Mouse (Mus musculus) limb, embryonic 11.5 days (tissue): ENCODE measurements around the gene Arl6ip5. TPM values are rescaled to one million over a fixed set of nuclear protein-coding genes. Genes with fewer than 3 reads are reported as not detected.

Source experiments
- ATAC-seq: fragments of 200-750 bp; cut with Nextera tagmentation; 2 replicates; pipeline ENCODE4 v1.8.0; 2017; ENCODE audit warnings: low read depth; ENCODE audit not compliant: insufficient number of reproducible peaks, low FRiP score, low TSS enrichment
- DNase-seq: peaks from one replicate; pipeline ENCODE4 v3.0.0-alpha.2; 2015; ENCODE audit warnings: low spot score
- H3K27ac ChIP-seq: fragments of 300-500 bp; sonication (generic); replicated peaks from 2 replicates; pipeline ENCODE4 v1.5.1; 2014; ENCODE audit warnings: low read depth, mild to moderate bottlenecking, low read length
- H3K27me3 ChIP-seq: fragments of 300-500 bp; sonication (generic); 2 replicates; pipeline ENCODE4 v1.6.1; 2014; ENCODE audit warnings: mild to moderate bottlenecking, low read length, mixed read lengths; ENCODE audit not compliant: control insufficient read depth, insufficient read depth
- H3K36me3 ChIP-seq: fragments of 300-500 bp; sonication (generic); 2 replicates; pipeline ENCODE4 v1.6.1; 2014; ENCODE audit warnings: mild to moderate bottlenecking, low read length, moderate library complexity, mixed read lengths; ENCODE audit not compliant: control insufficient read depth, insufficient read depth
- H3K4me1 ChIP-seq: fragments of 300-500 bp; sonication (generic); 2 replicates; pipeline ENCODE4 v1.6.1; 2014; ENCODE audit warnings: low read length, mixed read lengths; ENCODE audit not compliant: control insufficient read depth, insufficient read depth
- H3K4me2 ChIP-seq: fragments of 300-500 bp; sonication (generic); 2 replicates; pipeline ENCODE4 v1.6.1; 2014; ENCODE audit warnings: low read depth, mild to moderate bottlenecking, moderate library complexity; ENCODE audit not compliant: severe bottlenecking
- H3K4me3 ChIP-seq: fragments of 300-500 bp; sonication (generic); 2 replicates; pipeline ENCODE4 v1.5.1; 2014; ENCODE audit warnings: low read depth, low read length
- H3K9ac ChIP-seq: fragments of 300-500 bp; sonication (generic); 2 replicates; pipeline ENCODE4 v1.6.1; 2014; ENCODE audit warnings: mild to moderate bottlenecking, low read length
- H3K9me3 ChIP-seq: fragments of 300-500 bp; sonication (generic); 2 replicates; pipeline ENCODE4 v1.6.1; 2016; ENCODE audit warnings: low read length; ENCODE audit not compliant: control insufficient read depth
- WGBS: fragments of 180-500 bp; shearing (Covaris S2); extraction: QIAGEN DNeasy Blood & Tissue Kit; methylation state at CpG from one replicate; pipeline ENCODE4 v1.1.7; 2014; 5-methylcytosine and 5-hydroxymethylcytosine counted together
- polyA plus RNA-seq: library from polyadenylated mRNA; unstranded; fragments of >200 nt; fragmentation: Nextera tagmentation; extraction: Ambion mirVana; gene quantifications from 2 replicates; pipeline ENCODE4 v1.2.1, GENCODE M21; 2014

Arl6ip5 gene
- polyA plus RNA-seq, 1 experiment from 2014 or later: 30.4 TPM

- no peak overlapping the region for H3K4me2 ChIP-seq
- H3K4me3 ChIP-seq: no peak overlapping the region
- H3K4me1 ChIP-seq: no peaks in the 10 kb centered on the region
- no peak overlapping the region for H3K9ac ChIP-seq
- H3K36me3 ChIP-seq: 0 out of 2 replicates have a peak, but pooled peaks cover 2% of the 10 kb centered on the region
- H3K9me3 ChIP-seq: no peaks in the 10 kb centered on the region
- H3K27me3 ChIP-seq: no peaks in the 10 kb centered on the region
- no peak overlapping the region for H3K27ac ChIP-seq
- ATAC-seq (no peak), DNase-seq (no peak)
- WGBS: 94% methylated on average over 9 of the region's 9 CpGs
These were observed 16.8 kb downstream of the Arl6ip5 start for GRCm38 (mm10) chr6:97227067-97227847.

GRCm38 (mm10) chr6:97234911-97235668, 24.6 kb downstream of the Arl6ip5 start:
- ATAC-seq (no peak), DNase-seq (no peak)
- Histone ChIP-seq H3K9me3 (no peaks in the 10 kb centered on the region), H3K27ac (no peak overlapping the region), H3K36me3 (no peaks in the 10 kb centered on the region), H3K9ac (no peak overlapping the region), H3K4me3 (no peak overlapping the region), H3K4me2 (no peak overlapping the region), H3K27me3 (no peaks in the 10 kb centered on the region), H3K4me1 (no peaks in the 10 kb centered on the region)
- 87% methylated on average over 7 of the region's 7 CpGs for WGBS

- no peak for ATAC-seq
- no peaks in the 10 kb centered on the region for H3K36me3 ChIP-seq
- 74% methylated on average over 5 of the region's 5 CpGs for WGBS
These were observed 25.6 kb downstream of the Arl6ip5 start for GRCm38 (mm10) chr6:97236088-97236487.

GRCm38 (mm10) chr6:97239360-97239759, 28.9 kb downstream of the Arl6ip5 start:
- WGBS: 88% methylated on average over 6 of the region's 6 CpGs
- no peaks in the 10 kb centered on the region for H3K27me3 ChIP-seq

More at GRCm38 (mm10) chr6:97236088-97236487, 25.6 kb downstream of the Arl6ip5 start:
- Histone ChIP-seq H3K4me2 (no peak overlapping the region), H3K27me3 (no peaks in the 10 kb centered on the region), H3K9ac (no peak overlapping the region), H3K4me3 (no peak overlapping the region), H3K4me1 (no peaks in the 10 kb centered on the region), H3K27ac (no peak overlapping the region), H3K9me3 (no peaks in the 10 kb centered on the region)
- no peak for DNase-seq

GRCm38 (mm10) chr6:97240092-97240491, 29.6 kb downstream of the Arl6ip5 start:
- no peaks in the 10 kb centered on the region for H3K9me3 ChIP-seq
- no peaks in the 10 kb centered on the region for H3K36me3 ChIP-seq
- H3K4me3 ChIP-seq: no peak overlapping the region
- H3K27ac ChIP-seq: no peak overlapping the region
- H3K27me3 ChIP-seq: no peaks in the 10 kb centered on the region
- no peak overlapping the region for H3K4me2 ChIP-seq
- WGBS: 91% methylated on average over 5 of the region's 5 CpGs
- no peak overlapping the region for H3K9ac ChIP-seq
- ATAC-seq: no peak
- no peaks in the 10 kb centered on the region for H3K4me1 ChIP-seq
- no peak for DNase-seq

More at GRCm38 (mm10) chr6:97239360-97239759, 28.9 kb downstream of the Arl6ip5 start:
- DNase-seq (no peak), ATAC-seq (no peak)
- no peaks in the 10 kb centered on the region for H3K9me3 ChIP-seq
- no peak overlapping the region for H3K9ac ChIP-seq
- H3K4me3 ChIP-seq: no peak overlapping the region
- H3K27ac ChIP-seq: no peak overlapping the region
- no peaks in the 10 kb centered on the region for H3K36me3 ChIP-seq
- H3K4me2 ChIP-seq: no peak overlapping the region
- H3K4me1 ChIP-seq: no peaks in the 10 kb centered on the region

GRCm38 (mm10) chr6:97242522-97242921, 32.0 kb downstream of the Arl6ip5 start:
- Histone ChIP-seq H3K9me3 (no peaks in the 10 kb centered on the region), H3K27ac (no peak overlapping the region), H3K27me3 (no peaks in the 10 kb centered on the region), H3K4me1 (no peaks in the 10 kb centered on the region), H3K4me2 (no peak overlapping the region), H3K36me3 (no peaks in the 10 kb centered on the region), H3K9ac (no peak overlapping the region), H3K4me3 (no peak overlapping the region)
- 90% methylated on average over 4 of the region's 4 CpGs for WGBS
- DNase-seq (no peak), ATAC-seq (no peak)

- Histone ChIP-seq H3K36me3 (no peaks in the 10 kb centered on the region), H3K27ac (no peak overlapping the region), H3K4me2 (no peak overlapping the region), H3K9ac (no peak overlapping the region), H3K4me3 (no peak overlapping the region), H3K9me3 (no peaks in the 10 kb centered on the region), H3K4me1 (no peaks in the 10 kb centered on the region), H3K27me3 (no peaks in the 10 kb centered on the region)
- ATAC-seq (no peak), DNase-seq (no peak)
These were observed 34.7 kb downstream of the Arl6ip5 start for GRCm38 (mm10) chr6:97245200-97245599.

GRCm38 (mm10) chr6:97250966-97251365, 40.5 kb downstream of the Arl6ip5 start:
- Histone ChIP-seq H3K4me2 (no peak overlapping the region), H3K27me3 (no peaks in the 10 kb centered on the region), H3K9ac (no peak overlapping the region), H3K27ac (no peak overlapping the region), H3K4me1 (no peaks in the 10 kb centered on the region), H3K36me3 (no peaks in the 10 kb centered on the region), H3K9me3 (no peaks in the 10 kb centered on the region), H3K4me3 (no peak overlapping the region)
- peak; percentile 44 for DNase-seq
- ATAC-seq: no peak
- 57% methylated on average over 6 of the region's 6 CpGs for WGBS
